Mouse (Mus musculus): Measurements from ENCODE around the gene Ocel1.

Ocel1 gene

DNA sequence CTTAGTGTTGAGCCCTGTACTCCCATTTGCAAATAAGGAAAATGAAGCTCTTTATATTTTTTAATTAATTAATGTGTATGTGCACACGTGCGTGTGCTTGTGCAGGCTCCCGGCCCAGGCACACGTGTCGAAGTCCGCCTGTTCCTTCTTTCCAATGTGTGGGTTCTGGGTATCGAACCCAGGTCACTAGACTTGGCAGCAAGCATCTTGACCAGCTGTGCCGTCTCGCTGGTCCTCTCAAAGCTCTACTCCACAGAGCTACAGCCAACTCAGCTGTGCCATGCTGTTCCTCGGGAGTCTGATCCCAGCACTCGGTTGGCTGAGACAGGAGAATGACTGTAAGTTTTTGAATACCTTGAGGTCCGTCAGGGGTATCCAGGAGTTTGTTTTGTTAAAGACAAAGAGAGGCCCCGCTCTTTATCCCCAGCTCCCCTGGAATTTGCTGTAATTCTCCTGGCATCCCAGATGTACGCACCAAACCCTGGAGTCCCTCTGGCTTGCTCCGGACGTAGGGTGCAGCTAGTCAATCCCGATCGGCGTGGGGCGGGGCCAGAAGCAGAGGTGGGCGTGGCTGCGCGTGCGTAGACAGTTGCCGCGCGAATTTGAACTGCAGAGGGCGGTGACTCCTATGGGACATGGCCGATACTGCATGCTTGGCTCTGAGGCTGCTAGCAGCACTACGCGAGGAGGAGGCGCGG, 34.5 kb downstream of the Ocel1 start, which contains the start of gene Ankle1:
Gene Ankle1 (plus strand): TSS at position 610 of the 698 bp plus-strand sequence.
- peak; percentile 98 for DNase-seq

DNA sequence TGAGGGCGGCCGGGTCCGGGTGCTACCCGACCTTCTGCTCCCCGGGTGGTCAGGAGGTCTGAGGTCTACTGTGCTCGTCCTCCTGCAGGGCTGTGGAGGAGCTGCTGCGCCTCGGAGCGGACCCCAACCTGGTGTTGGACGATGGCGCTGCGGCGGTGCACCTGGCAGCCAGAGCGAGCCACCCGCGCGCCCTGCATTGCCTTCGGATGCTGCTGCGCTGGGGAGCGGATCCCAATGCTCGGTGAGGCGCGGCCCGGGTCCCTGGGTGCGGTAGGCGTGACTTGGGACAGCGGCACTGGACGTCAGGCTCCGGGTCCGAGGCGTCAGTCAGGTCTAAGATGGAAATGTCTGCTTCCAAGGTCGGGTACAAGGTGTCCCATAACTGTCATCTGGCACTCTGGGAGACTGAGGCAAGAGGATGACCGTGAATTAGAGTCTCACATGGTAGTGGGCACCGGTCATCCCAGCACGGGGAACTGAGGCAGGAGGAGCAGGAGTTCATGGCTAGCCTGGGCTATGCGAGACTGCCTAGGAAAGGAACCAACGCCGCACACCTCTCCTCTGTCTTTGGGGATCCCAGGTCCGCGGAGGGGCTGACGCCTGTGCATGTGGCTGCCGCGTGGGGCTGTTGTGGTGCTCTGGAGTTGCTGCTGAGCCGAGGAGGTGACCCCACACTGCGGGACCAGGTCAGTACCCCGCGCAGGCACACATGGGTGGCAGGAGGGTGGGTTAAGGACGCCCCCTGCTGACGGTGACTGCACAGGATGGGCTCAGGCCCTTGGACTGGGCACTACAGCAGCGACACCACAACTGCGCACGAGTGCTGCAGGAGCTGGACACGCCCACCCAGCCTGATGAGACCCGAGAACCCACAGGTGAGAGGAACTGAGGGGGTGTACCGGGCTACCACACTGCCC, 35.3 kb downstream of the Ocel1 start:
- DNase-seq = peak; percentile 82

DNA sequence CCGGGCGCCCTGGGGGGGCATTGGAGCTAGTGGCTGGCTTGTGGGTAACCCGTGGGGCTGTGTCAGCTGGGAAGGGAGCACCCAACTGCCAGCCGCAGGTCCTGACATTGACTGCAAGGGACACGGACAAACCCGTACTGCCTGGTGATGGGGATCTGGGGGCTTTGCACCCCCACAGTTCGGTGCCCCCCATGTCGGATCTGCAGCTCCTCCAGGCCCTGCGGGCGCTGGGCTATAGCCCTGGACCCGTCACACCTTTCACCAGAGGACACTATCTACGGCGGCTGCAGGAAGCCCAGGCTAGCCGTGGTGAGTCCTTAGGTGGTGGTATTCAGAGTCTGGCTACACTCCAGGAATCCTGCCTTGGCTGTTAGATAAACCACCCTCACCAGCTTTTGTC, 36.3 kb downstream of the Ocel1 start:
- no peak for DNase-seq

GRCm38 (mm10) chr8:71408231-71408630, 37.1 kb downstream of the Ocel1 start:
- no peak for DNase-seq

- no peak for DNase-seq
Observed at GRCm38 (mm10) chr8:71411535-71412273, 40.6 kb downstream of the Ocel1 start.

GRCm38 (mm10) chr8:71422121-71422520, 51.0 kb downstream of the Ocel1 start:
- DNase-seq = no peak

Data from lung, postnatal 10 days (tissue).